Mouse (Mus musculus) retina, postnatal 1 day (tissue): ENCODE data around the gene Nacad.

ENCODE experiments used
- DNase-seq: peaks from one replicate; pipeline ENCODE4 v3.0.0-alpha.2; 2012

Gene Nacad

DNA sequence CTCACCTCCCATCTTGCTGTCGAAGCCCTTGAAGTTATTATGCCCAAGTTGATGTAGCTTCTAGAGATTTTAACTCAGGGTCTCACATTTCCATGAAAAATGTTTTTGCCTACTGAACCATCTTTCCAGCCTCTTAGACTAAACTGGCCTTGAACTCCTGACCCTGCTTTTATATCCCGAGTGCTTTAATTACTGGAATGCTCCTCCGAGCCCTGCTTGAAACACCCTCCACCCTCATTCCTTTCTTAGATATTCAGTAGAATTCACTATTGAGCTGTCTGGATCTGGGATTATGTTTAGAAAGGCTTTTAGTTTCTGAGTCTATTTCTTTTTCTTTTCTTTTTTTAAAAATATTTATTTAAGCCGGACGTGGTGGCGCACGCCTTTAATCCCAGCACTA lies 26.5 kb downstream of the Nacad start:
- no peak for DNase-seq

DNA sequence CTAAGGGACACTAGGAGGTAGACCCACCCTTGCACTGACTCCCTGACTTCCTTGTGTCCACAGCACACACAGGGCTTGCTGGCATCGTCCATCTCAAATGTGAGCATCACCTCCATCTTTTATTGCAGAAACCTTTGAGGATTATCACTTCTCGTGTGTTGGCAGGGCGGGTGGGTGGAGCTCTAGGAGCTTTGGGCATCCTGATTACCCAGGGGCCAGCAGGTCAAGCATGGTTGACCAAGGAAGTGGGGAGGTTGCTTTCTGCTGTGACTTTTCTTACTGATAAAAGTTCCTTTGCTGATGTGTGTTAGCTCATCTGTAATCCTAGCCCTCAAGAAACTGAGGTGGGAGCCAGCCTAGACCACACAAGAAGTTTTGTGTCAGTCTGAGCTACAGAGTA lies 29.7 kb downstream of the Nacad start:
- DNase-seq: no peak

DNA sequence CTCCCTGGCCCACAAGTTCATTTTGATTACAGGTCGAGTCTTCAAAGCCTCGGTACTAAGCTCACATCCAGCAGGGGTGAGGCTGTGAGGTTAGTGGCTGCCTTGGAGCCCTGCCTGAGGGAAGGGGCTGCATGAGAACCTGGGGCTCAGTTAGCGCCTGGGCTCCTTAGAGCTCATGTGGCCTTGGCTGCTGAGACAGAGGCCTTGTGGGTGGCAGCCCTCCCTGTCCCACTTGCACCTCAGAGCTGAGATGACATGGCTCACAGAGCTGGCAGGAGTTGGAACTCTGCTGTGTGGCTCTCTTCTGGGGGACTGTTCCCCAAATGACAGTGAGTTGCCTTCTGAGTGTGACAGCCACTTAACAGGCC lies 36.5 kb downstream of the Nacad start:
- DNase-seq: no peak

DNA sequence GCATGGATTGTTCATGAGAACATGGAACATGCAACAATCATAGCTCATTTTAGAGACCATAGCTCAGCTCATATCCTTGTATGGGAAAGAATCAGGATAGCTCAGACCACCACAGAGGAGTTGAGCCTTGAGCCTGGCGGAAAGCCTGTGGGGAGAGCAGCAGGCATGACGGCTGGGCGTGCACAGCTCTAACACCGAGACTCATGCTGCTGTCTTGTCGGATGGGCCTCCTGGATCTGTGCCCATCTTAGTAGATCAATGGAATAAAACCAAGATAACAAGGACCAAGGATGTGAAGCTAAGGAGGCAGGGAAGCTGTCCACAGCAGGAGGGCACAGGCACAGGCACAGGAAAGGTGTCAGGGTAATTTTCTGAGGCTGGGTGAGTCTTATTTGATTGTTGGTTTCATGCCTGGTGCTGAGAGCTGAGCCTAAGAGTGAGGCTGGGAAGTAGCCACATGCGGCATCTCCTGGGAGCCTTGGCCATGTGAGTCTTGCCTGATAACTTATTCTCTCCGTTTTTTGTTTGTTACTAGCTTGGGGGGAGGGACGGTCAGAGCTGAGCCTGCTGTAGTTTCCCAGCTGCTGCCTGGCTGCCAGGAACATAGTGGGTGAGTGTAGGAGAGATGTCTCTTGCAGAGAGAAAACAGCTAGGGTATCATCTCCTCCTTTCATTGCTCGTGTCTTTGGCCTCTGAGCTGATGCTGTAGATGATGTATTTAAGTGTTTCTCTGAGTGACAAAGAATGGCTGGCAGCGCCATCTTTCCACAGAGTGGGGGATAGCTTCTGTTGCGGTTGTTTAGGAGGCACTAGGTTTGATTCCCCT lies 37.1 kb downstream of the Nacad start:
- peak; percentile 55 for DNase-seq

DNA sequence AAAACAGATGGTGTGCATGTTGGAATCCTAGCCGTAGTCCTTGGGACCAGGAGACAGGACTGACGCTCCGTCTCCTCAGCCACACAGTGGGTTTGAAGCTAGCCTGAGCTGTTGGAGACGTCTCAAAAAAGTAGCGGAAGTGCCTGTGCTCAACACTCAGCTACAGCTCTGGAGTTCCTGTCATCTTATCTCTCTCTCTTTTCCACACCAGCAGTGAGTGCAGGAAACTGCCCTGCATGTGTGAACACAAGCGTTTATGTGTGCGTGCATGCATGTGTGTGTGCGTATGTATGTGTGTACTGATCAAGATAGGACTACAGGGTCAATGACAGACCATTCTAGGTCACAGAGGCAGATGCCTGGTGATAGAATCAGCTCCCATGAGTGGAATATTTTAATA lies 37.9 kb downstream of the Nacad start:
- no peak for DNase-seq

DNA sequence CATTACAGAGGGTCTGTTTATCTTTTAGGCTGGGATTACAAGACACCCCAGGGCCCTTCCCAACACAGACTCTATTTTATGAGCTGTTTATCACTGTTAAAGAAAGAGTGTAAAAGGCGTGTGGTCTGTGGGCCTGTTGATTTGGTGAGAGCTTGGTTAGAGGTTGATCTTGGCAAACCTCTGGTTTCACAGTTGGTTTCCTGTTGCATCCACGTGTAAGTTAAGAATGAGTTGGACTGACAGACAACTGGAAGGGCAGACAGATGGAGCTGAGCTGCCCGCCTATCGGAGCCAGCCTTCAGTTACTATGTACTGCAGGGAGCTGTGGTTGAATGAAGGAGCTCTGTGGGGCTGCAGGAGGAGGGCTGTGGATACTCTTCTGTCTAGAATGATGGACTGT lies 39.4 kb downstream of the Nacad start:
- DNase-seq: no peak

DNA sequence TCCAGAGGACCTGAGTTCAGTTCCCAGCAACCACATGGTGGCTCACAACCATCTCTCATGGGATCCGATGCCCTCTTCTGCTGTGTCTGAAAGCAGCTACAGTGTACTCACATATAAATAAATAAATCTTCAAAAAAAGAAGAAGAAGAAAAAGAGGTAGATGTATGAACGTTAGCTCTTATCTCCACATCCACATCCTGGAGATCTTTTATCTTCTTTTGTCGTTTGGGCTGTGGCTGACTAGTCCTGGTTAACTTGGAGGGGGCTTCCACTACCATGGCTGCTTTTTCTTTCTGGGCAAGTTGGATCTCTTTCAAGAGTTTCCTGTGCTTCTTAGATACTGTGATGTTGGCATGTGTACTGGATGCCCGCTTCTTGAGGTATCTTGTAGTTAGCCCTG lies 42.7 kb downstream of the Nacad start:
- no peak for DNase-seq

DNA sequence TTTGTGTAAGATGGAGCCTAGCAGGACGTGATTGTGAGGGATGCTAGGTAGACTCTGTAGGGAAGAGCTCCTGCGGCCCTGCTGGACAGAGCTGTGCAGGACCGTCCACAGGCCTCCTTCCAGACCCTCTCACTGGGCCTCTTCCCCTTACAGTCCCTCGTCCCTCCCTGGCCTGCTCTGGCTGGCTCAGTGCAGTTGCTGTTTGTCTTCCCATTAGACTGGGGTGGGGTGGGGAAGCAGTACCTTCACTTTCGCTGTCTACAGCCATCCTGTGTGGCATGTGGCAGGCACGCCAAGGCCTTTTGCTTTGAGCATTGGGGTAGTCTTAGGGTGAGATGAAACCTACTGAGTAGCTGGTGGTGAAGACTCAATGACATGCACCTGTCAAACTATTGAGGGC lies 43.5 kb downstream of the Nacad start:
- DNase-seq: no peak

DNA sequence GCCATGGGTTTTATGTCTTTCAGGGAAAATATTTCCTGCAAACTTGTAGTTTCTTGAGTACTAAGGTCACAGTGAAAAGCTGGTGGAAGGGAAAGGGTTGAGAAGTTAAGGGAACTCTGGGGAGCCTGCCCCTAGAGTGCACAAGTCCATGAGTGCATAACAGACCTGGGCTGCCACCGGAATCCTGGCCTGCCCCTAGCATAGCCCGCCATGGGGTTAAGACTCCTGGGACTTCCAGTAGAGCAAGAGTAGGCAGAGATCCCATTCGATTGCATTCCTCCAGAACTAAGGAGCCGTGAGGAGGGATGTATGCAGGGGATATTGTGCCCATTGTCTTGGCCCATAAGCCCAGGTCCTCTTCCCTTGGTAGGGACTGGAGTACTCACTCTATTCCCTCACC lies 44.4 kb downstream of the Nacad start:
- no peak for DNase-seq

DNA sequence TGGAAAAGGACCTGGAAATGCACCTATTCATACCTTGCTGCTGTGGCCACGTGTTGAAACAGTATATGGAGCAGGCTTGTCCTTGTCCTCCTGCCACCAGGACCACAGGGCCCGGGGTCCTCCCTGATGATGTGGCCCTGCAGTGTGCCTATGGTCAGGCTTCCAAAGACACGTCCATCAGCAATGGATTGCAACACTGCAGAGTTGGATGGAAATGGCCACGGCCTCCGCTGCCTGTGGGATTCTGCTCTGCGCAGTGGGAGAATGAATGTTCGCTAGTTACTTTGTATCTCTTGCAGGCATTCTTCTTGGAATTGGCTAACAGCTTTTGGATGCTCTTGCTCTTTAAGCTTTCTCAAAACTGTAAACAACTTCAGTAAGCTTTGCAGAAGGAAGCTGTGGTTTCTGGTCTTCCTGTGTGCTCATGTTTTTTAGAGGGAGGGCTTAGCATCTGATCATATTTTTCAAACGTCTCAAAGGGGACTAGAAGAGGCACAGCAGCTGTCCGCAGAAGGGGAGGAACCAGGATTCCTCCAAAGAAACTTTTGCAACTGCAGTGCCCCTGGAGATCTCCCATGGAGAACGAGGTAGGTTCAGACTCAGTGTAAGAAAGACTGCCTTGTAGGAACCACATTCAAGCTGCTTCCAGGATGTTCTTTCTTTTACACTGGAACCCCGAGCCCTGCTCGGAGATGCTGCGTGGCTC lies 45.0 kb downstream of the Nacad start:
- DNase-seq: no peak

DNA sequence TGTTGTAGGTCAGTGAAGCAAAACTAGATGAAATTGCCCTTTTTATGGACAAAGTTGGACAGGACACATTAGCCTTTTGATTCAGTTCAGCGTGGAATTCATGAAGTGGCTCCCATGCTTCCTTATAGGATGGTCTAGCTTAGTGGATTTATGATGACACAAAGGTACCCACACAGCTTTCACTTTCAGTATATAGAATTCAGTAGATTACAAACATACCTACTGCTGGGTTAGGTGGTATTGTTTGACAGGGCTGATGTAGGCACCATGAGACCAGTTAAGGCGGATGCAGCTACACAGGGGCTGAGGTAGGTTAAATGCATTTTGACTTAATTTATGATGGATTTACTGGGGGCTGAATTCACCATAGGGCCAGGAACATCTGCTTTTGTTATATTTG lies 45.9 kb downstream of the Nacad start:
- DNase-seq: no peak

DNA sequence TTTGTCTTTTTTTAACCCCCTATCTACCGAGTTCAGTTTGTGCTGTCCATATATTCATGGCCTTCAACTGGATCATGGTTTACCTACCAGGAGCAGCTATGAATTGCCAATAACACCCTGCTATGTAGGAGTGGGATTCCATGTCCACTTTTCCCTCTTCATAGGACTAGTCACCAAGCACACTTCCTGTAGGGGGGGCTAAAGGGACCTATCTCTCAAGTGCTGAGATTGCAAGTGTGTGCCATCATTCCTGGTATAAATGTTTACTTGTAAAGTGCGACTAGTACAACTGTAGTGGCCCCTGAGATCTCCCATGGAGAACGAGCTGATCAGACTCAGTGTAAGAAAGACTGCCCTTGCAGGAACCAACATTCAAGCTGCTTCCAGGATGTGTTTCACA lies 47.6 kb downstream of the Nacad start:
- no peak for DNase-seq

DNA sequence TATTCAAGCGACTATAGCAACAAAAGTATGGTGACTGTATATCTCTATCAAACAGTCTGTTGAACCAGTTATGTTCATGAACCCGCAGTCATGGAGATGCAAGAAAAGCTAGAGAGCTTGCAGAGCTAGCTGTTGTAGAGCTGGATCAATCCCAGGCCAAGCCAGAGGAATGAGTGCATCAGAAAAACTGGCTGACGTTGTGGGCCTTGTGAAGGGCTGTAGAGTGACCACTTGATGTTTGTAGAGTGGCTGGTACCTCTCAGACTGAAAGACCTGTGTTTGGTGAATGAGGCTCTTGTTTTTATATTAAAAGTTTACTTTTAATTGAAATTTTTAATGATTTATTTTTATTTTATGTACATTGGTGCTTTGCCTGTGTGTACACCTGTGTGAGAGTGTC lies 55.7 kb downstream of the Nacad start:
- no peak for DNase-seq

DNA sequence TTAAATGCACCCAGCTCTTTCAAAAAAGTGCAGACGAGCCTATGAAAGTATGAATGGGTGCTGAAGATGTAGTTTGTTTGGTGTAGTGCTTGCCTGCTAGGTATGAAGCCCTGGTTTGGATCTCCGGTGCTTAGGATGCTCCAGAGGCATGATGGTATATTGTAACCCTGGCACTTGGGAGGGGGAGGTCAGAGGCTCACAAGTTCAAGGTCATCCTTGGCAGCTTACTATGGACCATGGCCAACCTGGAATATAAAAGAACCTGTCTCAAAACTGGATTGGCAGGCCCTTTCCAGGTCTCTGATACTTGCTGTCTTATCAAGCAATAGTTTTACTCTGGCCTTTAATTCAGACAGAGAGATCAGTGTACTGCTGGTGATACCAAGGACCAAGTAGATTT lies 56.1 kb downstream of the Nacad start:
- no peak for DNase-seq
